9 mouse cellular contexts compared by ENCODE assay signal in the genomic region with DNA sequence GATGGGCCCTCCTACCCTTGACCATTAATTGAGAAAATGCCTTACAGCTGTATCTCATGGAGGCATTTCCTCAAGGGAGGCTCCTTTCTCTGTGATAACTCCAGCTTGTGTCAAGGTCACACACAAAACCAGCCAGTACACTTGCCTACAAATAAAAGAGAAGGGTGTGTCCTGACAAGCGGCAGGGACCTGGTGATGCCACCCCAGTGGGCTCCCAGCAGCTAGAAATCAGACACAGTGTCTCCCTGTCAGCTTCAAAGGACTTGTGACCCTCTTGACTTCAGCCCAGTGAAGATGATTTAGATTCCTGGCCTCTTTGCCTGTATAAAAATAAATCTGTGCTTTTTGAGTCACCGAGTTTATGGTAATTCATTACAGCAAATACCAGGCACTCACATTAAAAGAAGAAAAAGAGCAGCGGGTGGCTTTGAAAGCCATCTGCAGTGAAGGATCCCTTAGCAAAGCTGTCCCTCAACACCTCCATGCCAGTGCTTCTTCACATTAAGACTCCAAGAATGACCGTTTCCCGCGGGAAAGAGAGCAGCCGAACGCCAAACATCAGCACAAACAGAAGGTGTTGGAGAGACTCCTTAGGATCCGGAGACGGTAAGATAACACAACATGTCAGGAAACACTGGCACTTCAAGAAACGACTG.
DNase-seq lines count a peak whose midpoint lies in the region; ATAC-seq lines count a peak whose summit lies in the region.
"Had no signal": no experiment of that assay in that cellular context is flagged by ENCODE, and none has a peak within 500 bp of the region (broad histone marks: within the 10 kb centered on the region; RNA-seq: fewer than 3 reads in every experiment).

No protein-coding gene starts in this region.

- peaks cover 21% of the 10 kb centered on the region for H3K4me1 ChIP-seq in lung, embryonic 15.5 days
- H3K4me1 ChIP-seq in embryonic facial prominence, embryonic 11.5 days (ENCODE audit: control insufficient read depth, insufficient read depth, low read length), result no peaks in the 10 kb centered on the region
- H3K4me1 ChIP-seq in liver, embryonic 12.5 days, result peaks cover 53% of the 10 kb centered on the region

- no peak for DNase-seq in lung, postnatal 25 days (ENCODE audit: low spot score)
- peak; percentile 21 for DNase-seq in embryonic facial prominence, embryonic 11.5 days (ENCODE audit: low spot score)
- peak; percentile 18 to 30 for DNase-seq in heart, postnatal 10 days
- DNase-seq in right cerebral cortex, postnatal 4 days, result peak; percentile 17
- no peak for DNase-seq in natural killer cell, adult 2 months (ENCODE audit: low spot score in 2 of 2)
- no peak for DNase-seq in gastrocnemius, postnatal 25 days

- H3K9me3 ChIP-seq in lung, embryonic 15.5 days, result no peaks in the 10 kb centered on the region
- H3K9me3 ChIP-seq in embryonic facial prominence, embryonic 11.5 days (replicated peaks; ENCODE audit: control insufficient read depth, low read length), result no peaks in the 10 kb centered on the region
- H3K9me3 ChIP-seq in liver, embryonic 12.5 days (replicated peaks), result no peaks in the 10 kb centered on the region

- no peaks in the 10 kb centered on the region for H3K36me3 ChIP-seq in lung, embryonic 15.5 days
- no peaks in the 10 kb centered on the region for H3K36me3 ChIP-seq in embryonic facial prominence, embryonic 11.5 days (replicated peaks; ENCODE audit: control insufficient read depth, insufficient read depth, low read depth, low read length)
- H3K36me3 ChIP-seq in liver, embryonic 12.5 days, result no peaks in the 10 kb centered on the region

- H3K4me2 ChIP-seq in lung, embryonic 15.5 days, result peak overlapping the region; percentile 56
- H3K4me2 ChIP-seq in embryonic facial prominence, embryonic 11.5 days (ENCODE audit: low read depth, low read length), result peak overlapping the region; percentile 27
- peak overlapping the region; percentile 70 for H3K4me2 ChIP-seq in liver, embryonic 12.5 days

- intact Hi-C loops in heart, postnatal 10 days (cut with DNase I), result no loop called here

- WGBS in lung, embryonic 15.5 days, result 3% methylated on average over 11 of the region's 11 CpGs
- 12% methylated on average over 11 of the region's 11 CpGs for WGBS in embryonic facial prominence, embryonic 11.5 days
- WGBS in liver, embryonic 12.5 days (ENCODE audit: insufficient replicate concordance), result 6% methylated on average over 11 of the region's 11 CpGs

- peak; percentile 17; the same call in 1 of the 2 replicates for ATAC-seq in lung, embryonic 15.5 days (ENCODE audit: borderline replicate concordance, extremely low read depth, low FRiP score, low TSS enrichment)
- no peak for ATAC-seq in embryonic facial prominence, embryonic 11.5 days (replicated peaks; ENCODE audit: insufficient number of reproducible peaks, low FRiP score, low TSS enrichment, low read depth)
- ATAC-seq in liver, embryonic 12.5 days, result 0 out of 2 replicates have a peak, but pooled peaks have one; percentile 2
- ATAC-seq: Patski had no signal

- no peaks in the 10 kb centered on the region for H3K27me3 ChIP-seq in lung, embryonic 15.5 days
- no peaks in the 10 kb centered on the region for H3K27me3 ChIP-seq in embryonic facial prominence, embryonic 11.5 days (ENCODE audit: control insufficient read depth, insufficient read depth, low read length)
- H3K27me3 ChIP-seq in liver, embryonic 12.5 days (replicated peaks), result no peaks in the 10 kb centered on the region

- no peak overlapping the region for H3K9ac ChIP-seq in lung, embryonic 15.5 days
- H3K9ac ChIP-seq in embryonic facial prominence, embryonic 11.5 days (replicated peaks; ENCODE audit: low read length), result no peak overlapping the region; the same call in 1 of the 2 replicates
- H3K9ac ChIP-seq in liver, embryonic 12.5 days, result no peak overlapping the region; the same call in 1 of the 2 replicates

- H3K4me3 ChIP-seq in lung, embryonic 15.5 days, result peak overlapping the region; percentile 21
- H3K4me3 ChIP-seq in embryonic facial prominence, embryonic 11.5 days (ENCODE audit: low read depth, low read length), result no peak overlapping the region
- peak overlapping the region; percentile 38; the same call in 1 of the 2 replicates for H3K4me3 ChIP-seq in liver, embryonic 12.5 days

- H3K27ac ChIP-seq in lung, embryonic 15.5 days, result no peak overlapping the region
- H3K27ac ChIP-seq in embryonic facial prominence, embryonic 11.5 days (replicated peaks; ENCODE audit: low read depth, low read length), result no peak overlapping the region
- H3K27ac ChIP-seq in liver, embryonic 12.5 days, result no peak overlapping the region

Comparison
In these comparisons a context has a peak if more than half of its experiments do, and no peak if none do; other contexts are left out.
1. DNase-seq: peak in embryonic facial prominence, embryonic 11.5 days (single experiment), heart, postnatal 10 days (2 of 2) and right cerebral cortex, postnatal 4 days (single experiment); none in lung, postnatal 25 days (single experiment), natural killer cell, adult 2 months (0 of 2) and gastrocnemius, postnatal 25 days (single experiment).
2. Peak in every context shown above with its lines, with median percentiles within 50 percentile points of each other: H3K4me2 ChIP-seq.